Mouse (Mus musculus) liver, embryonic 14.5 days (tissue): ENCODE results near the gene Khsrp.

ENCODE experiments used
- CTCF ChIP-seq: IDR thresholded peaks from 2 replicates; pipeline ENCODE4 v1.5.1; 2016; ENCODE audit warnings: antibody characterized with exemption, low read depth, control low read depth
- EP300 ChIP-seq: IDR thresholded peaks from 2 replicates; pipeline ENCODE4 v1.6.1; 2016; ENCODE audit warnings: antibody characterized with exemption, low read depth

- TF ChIP-seq CTCF (no peak), EP300 (no peak)
Measured at GRCm38 (mm10) chr17:57079919-57080318, 48.6 kb upstream of the Khsrp start.
